Mouse (Mus musculus) limb, embryonic 10.5 days (tissue): ENCODE measurements around the gene Loxl1. TPM values are rescaled to one million over a fixed set of nuclear protein-coding genes. Genes with fewer than 3 reads are reported as not detected.
A peak's percentile ranks its signal among the peaks of the same experiment; 100 is the strongest.

Source experiments
- DNase-seq: peaks from one replicate; pipeline ENCODE4 v3.0.0-alpha.2; 2017; ENCODE audit warnings: low spot score
- H3K27ac ChIP-seq: fragments of 300-500 bp; sonication (generic); 2 replicates; pipeline ENCODE4 v1.5.1; 2016; ENCODE audit warnings: mild to moderate bottlenecking
- H3K27me3 ChIP-seq: fragments of 300-500 bp; sonication (generic); 2 replicates; pipeline ENCODE4 v1.6.1; 2016; ENCODE audit warnings: low read depth, mild to moderate bottlenecking; ENCODE audit not compliant: poor library complexity, severe bottlenecking
- H3K36me3 ChIP-seq: fragments of 300-500 bp; sonication (generic); 2 replicates; pipeline ENCODE4 v1.6.1; 2016; ENCODE audit warnings: mild to moderate bottlenecking, moderate library complexity
- H3K4me1 ChIP-seq: fragments of 300-500 bp; sonication (generic); 2 replicates; pipeline ENCODE4 v1.6.1; 2016
- H3K4me3 ChIP-seq: fragments of 300-500 bp; sonication (generic); 2 replicates; pipeline ENCODE4 v1.5.1; 2016; ENCODE audit warnings: mild to moderate bottlenecking, moderate library complexity
- H3K9me3 ChIP-seq: fragments of 300-500 bp; sonication (generic); replicated peaks from 2 replicates; pipeline ENCODE4 v1.6.1; 2016; ENCODE audit warnings: mild to moderate bottlenecking
- WGBS: fragments of 180-500 bp; shearing (Covaris S2); methylation state at CpG from one replicate; pipeline ENCODE4 v1.1.7; 2016; 5-methylcytosine and 5-hydroxymethylcytosine counted together
- polyA plus RNA-seq: library from polyadenylated mRNA; unstranded; fragments of >200 nt; fragmentation: Nextera tagmentation; extraction: Ambion mirVana; gene quantifications from 2 replicates; pipeline ENCODE4 v1.2.1, GENCODE M21; 2016

Gene Loxl1
- polyA plus RNA-seq, 1 experiment from 2014 or later, result 12.9 TPM

DNA sequence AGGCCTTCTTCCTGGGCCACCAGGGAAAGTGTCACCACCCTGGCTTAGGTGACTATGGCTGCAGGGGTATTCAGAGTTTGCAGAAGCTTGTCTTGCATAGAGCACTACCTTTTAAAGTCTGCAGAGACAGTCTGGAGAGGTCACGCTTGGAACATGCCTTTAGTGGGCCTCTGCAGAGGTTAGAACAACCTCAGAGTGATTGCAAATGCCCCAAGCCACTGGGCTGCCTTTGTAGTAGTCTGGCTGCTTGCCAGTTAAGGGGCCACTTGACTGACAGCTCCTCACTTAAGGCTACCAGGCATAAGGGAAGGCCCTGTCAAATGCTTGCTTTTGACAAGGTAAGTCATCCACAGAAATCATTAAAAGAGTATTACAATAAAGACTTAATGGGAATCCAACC is 14.4 kb upstream of the Loxl1 start:
- no peaks in the 10 kb centered on the region for H3K27me3 ChIP-seq
- peaks cover 7% of the 10 kb centered on the region for H3K4me1 ChIP-seq
- DNase-seq, result no peak
- no peak overlapping the region for H3K27ac ChIP-seq
- H3K4me3 ChIP-seq, result no peak overlapping the region
- no peaks in the 10 kb centered on the region for H3K36me3 ChIP-seq
- WGBS, result 64% methylated on average over 1 of the region's 1 CpGs
- no peaks in the 10 kb centered on the region for H3K9me3 ChIP-seq

DNA sequence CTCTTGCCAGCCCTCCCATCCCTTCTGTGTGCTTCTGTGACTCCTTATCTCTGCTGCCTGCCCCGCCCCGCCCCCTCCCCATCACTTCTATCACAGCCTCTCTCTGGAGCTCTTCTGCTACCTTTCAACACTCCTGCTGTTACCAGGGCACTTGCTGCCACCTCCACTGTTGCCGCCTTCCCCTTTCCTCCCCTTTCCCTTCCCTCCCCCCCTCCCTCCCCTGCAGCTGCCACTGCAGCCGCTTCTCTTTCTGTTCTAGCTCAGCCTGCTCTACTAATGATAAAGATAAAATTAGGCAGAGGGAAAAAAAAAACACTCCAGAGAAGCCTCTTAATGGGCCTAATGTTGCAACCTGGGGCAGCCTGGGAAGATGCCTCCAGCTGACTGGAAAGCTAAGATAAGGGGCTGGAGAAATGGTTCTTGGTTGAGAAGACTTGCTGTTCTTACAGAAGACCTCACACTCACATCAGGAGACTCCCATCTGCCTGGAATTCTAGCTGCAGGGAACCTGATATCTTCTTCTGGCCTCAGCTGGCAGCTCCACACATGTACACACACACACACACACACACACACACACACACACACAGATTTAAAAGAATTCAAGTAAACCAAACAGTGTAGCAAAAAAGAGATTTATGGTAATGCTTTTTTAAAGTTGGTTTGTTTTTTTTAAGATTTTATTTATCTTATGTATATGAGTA is 13.6 kb upstream of the Loxl1 start:
- WGBS, result 11% methylated on average over 4 of the region's 4 CpGs
- no peak overlapping the region for H3K27ac ChIP-seq
- peaks cover 7% of the 10 kb centered on the region for H3K4me1 ChIP-seq

DNA sequence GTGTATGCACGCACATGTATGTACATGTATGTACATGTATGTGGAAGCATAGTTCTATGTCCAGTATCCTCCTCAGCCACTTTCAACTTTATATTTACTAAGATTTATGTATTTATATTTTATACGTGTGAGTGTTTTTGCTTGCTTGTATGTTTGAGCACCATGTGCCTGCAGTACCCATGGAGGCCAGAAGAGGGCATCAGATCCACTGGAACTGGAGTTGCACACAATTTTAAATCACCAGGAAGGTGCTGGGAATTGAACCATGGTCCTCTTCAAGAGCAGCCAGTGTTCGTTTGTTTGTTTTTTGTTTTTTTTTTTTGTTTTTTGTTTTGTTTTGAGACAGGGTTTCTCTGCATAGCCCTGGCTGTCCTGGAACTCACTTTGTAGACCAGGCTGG is 8.7 kb upstream of the Loxl1 start:
- H3K9me3 ChIP-seq, result no peaks in the 10 kb centered on the region
- DNase-seq, result no peak
- H3K27ac ChIP-seq, result no peak overlapping the region
- H3K4me1 ChIP-seq, result peaks cover 16% of the 10 kb centered on the region
- H3K36me3 ChIP-seq, result no peaks in the 10 kb centered on the region
- no peaks in the 10 kb centered on the region for H3K27me3 ChIP-seq
- WGBS, result 95% methylated on average over 3 of the region's 3 CpGs
- no peak overlapping the region for H3K4me3 ChIP-seq

More for the DNA sequence above, 13.6 kb upstream of the Loxl1 start:
- H3K9me3 ChIP-seq, result no peaks in the 10 kb centered on the region
- DNase-seq, result no peak
- H3K36me3 ChIP-seq, result no peaks in the 10 kb centered on the region
- H3K4me3 ChIP-seq, result no peak overlapping the region
- no peaks in the 10 kb centered on the region for H3K27me3 ChIP-seq

DNA sequence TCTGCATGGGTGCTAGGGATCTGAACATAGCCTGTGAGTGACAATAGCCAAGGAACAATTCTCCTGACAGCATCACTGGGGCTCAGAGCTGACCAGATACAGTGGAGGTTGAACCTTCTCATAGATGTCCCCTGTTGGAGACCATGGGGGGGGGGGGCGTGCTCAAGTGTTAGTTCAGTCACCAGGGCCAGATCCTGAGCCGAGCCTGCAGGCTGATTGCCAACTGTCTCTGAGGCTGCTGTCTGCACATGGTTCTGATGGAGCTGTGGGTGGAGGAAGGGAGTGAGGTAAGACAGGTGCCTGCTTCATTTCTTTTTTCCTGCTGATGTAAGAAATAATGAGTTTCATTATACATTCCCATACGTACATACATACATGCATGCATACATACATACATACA is 5.3 kb upstream of the Loxl1 start:
- H3K4me1 ChIP-seq, result peaks cover 37% of the 10 kb centered on the region
- H3K4me3 ChIP-seq, result no peak overlapping the region
- 76% methylated on average over 3 of the region's 3 CpGs for WGBS
- no peaks in the 10 kb centered on the region for H3K36me3 ChIP-seq
- H3K27me3 ChIP-seq, result peaks cover 11% of the 10 kb centered on the region
- no peak overlapping the region for H3K27ac ChIP-seq
- DNase-seq, result no peak
- no peaks in the 10 kb centered on the region for H3K9me3 ChIP-seq

DNA sequence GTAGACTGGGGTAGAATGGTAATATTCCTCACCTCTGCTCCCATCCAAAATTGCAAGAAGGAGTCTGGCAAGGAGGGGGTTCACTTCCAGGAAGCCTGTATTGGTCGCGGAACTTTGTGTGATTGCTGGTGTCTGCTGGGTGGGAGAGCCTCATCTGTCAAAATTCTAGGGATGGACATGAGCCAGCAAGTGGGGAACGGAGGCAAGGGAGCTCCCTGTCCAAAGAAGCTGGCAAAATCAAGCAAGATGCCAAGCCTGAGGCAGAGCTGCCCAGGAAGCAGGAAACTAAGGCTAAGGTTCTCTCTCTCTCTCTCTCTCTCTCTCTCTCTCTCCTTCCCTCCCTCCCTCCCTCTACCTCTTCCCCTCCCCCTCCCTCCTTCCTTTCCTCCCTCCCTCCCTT is 4.4 kb upstream of the Loxl1 start:
- no peak for DNase-seq
- Histone ChIP-seq H3K9me3 (no peaks in the 10 kb centered on the region), H3K27ac (no peak overlapping the region), H3K4me1 (peaks cover 47% of the 10 kb centered on the region), H3K27me3 (peaks cover 20% of the 10 kb centered on the region), H3K36me3 (no peaks in the 10 kb centered on the region), H3K4me3 (no peak overlapping the region)
- WGBS, result 74% methylated on average over 3 of the region's 3 CpGs

DNA sequence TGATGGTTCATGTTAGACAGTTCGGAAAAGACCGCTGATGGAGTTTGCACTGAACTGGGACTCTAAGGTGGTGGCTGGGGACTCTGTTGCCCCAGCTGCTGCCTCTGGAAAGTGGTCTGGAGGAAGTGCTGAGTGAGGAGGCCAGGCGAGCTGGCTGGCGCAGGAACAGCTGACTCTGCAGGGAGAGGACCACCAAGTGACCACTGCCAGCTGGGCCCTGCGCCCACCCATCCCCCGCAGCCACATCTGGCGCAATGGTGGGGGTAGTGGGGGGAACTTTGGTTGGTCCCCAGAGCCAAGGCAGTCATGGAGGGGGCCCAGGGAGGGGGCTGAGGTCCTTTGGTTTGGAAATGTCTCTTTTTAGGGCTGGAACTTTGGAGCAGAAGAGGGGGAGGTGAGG is 3.8 kb upstream of the Loxl1 start:
- Histone ChIP-seq H3K4me3 (no peak overlapping the region), H3K9me3 (no peaks in the 10 kb centered on the region), H3K4me1 (peaks cover 53% of the 10 kb centered on the region), H3K36me3 (no peaks in the 10 kb centered on the region), H3K27me3 (peaks cover 26% of the 10 kb centered on the region), H3K27ac (peak overlapping the region; percentile 7; the same call in 1 of the 2 replicates)
- DNase-seq, result no peak
- WGBS, result 65% methylated on average over 7 of the region's 7 CpGs

DNA sequence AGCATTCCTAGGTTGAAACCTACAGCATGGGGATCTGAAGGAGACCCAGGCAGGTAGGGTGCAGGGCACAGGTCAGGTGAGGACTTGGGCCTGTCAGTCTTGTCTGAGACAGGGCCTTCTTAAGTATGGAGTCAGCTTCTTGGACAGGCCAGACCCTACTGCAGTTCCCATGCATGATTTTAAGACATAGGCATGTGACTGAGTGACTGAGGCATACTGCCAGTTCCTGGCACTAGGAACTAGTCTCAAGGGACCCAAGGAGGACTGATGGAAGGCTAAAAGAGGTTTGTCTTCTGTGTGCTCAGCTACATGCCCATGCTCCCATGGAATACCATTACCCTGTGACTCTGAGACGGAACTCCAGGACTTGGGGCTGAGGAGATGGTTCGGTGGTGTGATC is 2.9 kb upstream of the Loxl1 start:
- peaks cover 58% of the 10 kb centered on the region for H3K4me1 ChIP-seq
- peaks cover 36% of the 10 kb centered on the region for H3K27me3 ChIP-seq
- no peaks in the 10 kb centered on the region for H3K36me3 ChIP-seq
- no peaks in the 10 kb centered on the region for H3K9me3 ChIP-seq
- no peak overlapping the region for H3K4me3 ChIP-seq
- WGBS, result 93% methylated on average over 2 of the region's 2 CpGs
- DNase-seq, result no peak
- H3K27ac ChIP-seq, result peak overlapping the region; percentile 69; the same call in 1 of the 2 replicates

DNA sequence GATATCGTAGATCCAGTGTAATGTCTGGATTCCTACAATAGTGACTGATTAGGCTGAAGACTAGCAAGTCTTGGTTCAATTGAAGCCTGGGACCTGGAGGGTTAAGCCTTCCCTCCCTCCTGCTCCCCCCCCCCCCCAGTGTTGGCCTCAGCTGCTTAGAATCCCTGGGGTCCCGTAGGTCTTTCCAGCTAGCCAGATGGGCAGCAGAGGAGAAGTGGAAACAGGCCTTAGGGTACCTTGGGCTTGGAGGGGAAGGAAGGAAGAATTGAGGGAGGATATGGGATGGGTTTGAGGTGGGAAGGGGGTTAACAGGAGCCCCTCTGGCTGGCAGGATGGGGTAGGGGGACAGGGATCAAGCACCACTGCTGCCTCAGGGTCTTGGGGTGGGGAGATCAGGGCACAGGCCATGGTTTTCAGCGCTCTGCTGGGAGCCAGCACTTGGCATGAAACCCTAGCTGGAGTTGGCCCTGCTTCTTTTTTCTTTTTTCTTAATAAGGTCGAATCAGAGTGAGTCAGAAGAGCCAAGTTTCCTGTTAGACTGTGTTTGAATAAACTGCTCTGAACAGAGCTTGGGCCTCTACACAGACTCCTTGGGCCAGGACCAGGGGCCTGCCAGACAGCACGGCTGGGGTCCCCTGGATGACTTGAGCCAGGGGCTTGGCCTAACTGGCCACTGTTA is 1.8 kb upstream of the Loxl1 start:
- H3K4me3 ChIP-seq, result peak overlapping the region; percentile 3; the same call in 1 of the 2 replicates
- no peaks in the 10 kb centered on the region for H3K9me3 ChIP-seq
- no peaks in the 10 kb centered on the region for H3K36me3 ChIP-seq
- 51% methylated on average over 5 of the region's 5 CpGs for WGBS
- H3K4me1 ChIP-seq, result peaks cover 62% of the 10 kb centered on the region
- H3K27ac ChIP-seq, result peak overlapping the region; percentile 69
- no peak for DNase-seq
- peaks cover 45% of the 10 kb centered on the region for H3K27me3 ChIP-seq

DNA sequence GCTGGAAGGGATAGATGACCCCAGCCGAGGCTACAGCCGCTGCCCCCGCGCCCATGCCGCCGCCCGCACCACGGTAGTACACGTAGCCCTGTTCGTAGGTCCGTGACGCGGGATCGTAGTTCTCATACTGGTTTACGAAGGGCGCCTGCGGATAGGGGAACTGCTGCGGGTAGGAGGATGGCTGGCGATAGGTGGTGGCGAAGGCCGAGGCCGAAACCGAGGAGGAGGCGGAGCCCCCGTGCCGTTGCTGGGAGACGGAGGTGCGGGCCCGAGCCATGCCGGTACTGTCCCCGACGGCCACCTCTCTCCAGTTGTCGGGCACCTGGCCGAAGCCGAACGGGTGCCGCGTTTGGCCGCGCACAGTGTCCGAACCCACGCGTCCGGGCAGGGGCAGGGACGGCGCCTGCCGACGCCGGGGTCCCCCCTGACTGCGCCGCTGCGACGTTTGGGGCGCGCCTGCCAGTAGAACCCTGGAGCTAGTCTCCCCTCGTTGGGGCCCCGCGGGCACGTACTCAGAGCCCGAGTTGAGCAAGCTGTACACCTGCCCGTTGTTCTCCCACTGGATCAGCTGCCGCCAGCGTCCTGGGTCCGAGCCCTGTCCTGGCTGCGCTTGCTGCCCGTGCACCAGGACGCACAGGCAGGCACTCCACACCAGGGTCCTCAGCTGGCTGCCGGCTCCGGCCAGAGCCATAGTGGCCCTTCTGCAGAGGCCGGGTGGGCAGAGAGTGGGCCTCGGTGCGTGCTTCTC is 616 bp downstream of the Loxl1 start:
- H3K36me3 ChIP-seq, result no peaks in the 10 kb centered on the region
- no peaks in the 10 kb centered on the region for H3K9me3 ChIP-seq
- peaks cover 78% of the 10 kb centered on the region for H3K4me1 ChIP-seq
- peak; percentile 66 for DNase-seq
- H3K27me3 ChIP-seq, result peaks cover 48% of the 10 kb centered on the region
- H3K4me3 ChIP-seq, result peak overlapping the region; percentile 61
- peak overlapping the region; percentile 88 for H3K27ac ChIP-seq
- 1% methylated on average over 72 of the region's 72 CpGs for WGBS

DNA sequence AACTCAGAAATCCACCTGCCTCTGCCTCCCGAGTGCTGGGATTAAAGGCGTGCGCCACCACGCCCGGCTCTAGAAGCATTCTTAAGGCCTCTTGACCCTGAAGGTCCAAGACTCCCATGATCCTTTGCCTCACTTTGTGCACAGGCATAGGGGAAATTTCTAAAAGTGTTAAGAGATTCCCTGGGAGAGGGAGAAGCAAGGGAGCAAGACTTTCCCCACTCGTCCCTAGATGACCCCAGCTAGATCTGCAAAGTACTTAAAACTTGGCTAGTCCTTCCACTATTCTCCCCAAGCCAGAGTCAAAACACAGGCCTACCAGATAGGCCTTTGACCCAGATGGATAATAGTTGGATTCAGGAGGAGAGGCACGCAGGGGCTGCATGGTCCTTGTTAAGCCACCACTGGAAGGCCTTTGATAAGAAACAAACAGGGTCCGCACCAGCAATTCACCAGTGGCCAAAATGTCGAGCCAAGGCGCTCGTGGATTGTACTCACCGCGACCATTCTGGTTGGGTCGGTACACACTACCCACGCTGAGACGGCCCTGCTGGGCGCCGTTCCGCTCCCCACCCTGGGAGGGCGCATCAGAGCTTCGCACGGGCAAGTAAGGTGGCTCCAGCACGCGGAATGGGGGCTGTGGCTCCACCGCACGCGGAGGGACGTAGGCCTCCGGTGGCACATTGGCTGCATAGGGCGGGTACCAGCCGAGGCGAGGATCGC is 1.6 kb downstream of the Loxl1 start:
- Histone ChIP-seq H3K4me3 (peak overlapping the region; percentile 61), H3K4me1 (peaks cover 78% of the 10 kb centered on the region), H3K27ac (peak overlapping the region; percentile 88), H3K9me3 (no peaks in the 10 kb centered on the region), H3K27me3 (peaks cover 54% of the 10 kb centered on the region), H3K36me3 (no peaks in the 10 kb centered on the region)
- DNase-seq, result no peak
- WGBS, result 58% methylated on average over 33 of the region's 33 CpGs

DNA sequence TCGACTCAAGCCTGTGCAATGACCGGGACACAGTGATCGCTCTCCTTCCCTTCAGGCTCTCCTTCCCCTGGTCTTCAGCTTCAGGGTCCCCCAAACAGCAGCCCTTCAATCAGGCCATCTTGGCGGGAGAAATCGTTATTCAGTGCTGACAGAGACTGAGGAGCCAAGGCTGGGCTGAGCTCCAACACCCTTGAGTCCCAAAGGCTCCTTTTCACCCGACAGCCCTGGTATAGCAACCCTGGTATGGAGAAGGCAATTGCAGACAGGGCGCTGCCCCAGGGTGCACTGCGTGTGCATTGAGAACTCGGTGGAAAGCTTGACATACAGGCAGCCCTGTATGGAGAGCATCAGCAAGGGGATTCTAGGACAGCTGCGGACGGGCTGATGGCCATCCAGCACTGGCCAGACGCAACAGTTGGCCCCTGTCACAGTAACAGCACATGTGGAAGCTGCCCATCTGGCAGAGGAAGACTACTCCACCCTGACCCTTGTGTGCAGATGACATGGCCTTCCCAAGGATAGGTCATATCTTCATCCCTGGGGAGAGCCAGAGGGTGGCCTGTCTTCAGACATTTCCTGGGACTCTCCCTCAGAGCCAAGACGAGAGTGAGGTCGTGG is 2.8 kb downstream of the Loxl1 start:
- no peak overlapping the region for H3K4me3 ChIP-seq
- peaks cover 49% of the 10 kb centered on the region for H3K27me3 ChIP-seq
- DNase-seq, result no peak

DNA sequence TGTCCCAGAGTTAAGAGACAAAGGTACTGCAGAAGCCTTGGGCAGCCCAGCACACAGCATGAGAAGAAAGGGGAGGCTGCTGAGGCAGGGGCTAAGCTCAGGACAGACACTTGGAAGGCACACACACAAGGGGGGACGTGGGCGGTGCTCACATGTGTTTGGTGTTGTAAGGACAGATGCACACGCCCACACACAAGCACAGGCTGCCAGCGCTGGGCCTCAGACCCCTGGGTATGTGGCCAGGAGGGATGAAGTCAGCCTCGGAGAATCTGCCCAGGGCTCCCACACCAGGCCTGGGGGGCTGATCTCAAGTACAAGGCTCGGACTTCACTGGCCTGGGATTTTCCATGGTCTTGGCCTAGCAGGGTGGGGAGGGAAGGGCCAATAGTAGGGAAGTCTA is 4.6 kb downstream of the Loxl1 start:
- peaks cover 43% of the 10 kb centered on the region for H3K27me3 ChIP-seq
- no peak overlapping the region for H3K4me3 ChIP-seq
- H3K9me3 ChIP-seq, result no peaks in the 10 kb centered on the region
- DNase-seq, result no peak
- 40% methylated on average over 6 of the region's 6 CpGs for WGBS
- peaks cover 83% of the 10 kb centered on the region for H3K4me1 ChIP-seq
- H3K27ac ChIP-seq, result peak overlapping the region; percentile 66
- no peaks in the 10 kb centered on the region for H3K36me3 ChIP-seq

More for the DNA sequence above, 2.8 kb downstream of the Loxl1 start:
- no peaks in the 10 kb centered on the region for H3K9me3 ChIP-seq
- H3K36me3 ChIP-seq, result no peaks in the 10 kb centered on the region
- no peak overlapping the region for H3K27ac ChIP-seq
- WGBS, result 83% methylated on average over 14 of the region's 14 CpGs
- peaks cover 82% of the 10 kb centered on the region for H3K4me1 ChIP-seq
